Mouse (Mus musculus) heart, postnatal 25 days (tissue): ENCODE measurements around the gene Hnrnpc. TPM values are rescaled to one million over a fixed set of nuclear protein-coding genes. Genes with fewer than 3 reads are reported as not detected.
A peak's percentile ranks its signal among the peaks of the same experiment; 100 is the strongest.

Experiments used
- DNase-seq: peaks from one replicate; pipeline ENCODE4 v3.0.0; 2022; ENCODE audit warnings: low spot score
- intact Hi-C: fragments of 180-260 bp; cut with DNase I; formaldehyde crosslinking; loops from one replicate; pipeline ENCODE4 v1.15.1; 2025
- total RNA-seq, 2 experiments: library from RNA; stranded (reverse); gene quantifications; 2 replicates each; pipeline ENCODE4 v1.2.3; 2021

The Hnrnpc gene
- total RNA-seq, result 100 to 1,000 TPM; 132 to 147 TPM

DNA sequence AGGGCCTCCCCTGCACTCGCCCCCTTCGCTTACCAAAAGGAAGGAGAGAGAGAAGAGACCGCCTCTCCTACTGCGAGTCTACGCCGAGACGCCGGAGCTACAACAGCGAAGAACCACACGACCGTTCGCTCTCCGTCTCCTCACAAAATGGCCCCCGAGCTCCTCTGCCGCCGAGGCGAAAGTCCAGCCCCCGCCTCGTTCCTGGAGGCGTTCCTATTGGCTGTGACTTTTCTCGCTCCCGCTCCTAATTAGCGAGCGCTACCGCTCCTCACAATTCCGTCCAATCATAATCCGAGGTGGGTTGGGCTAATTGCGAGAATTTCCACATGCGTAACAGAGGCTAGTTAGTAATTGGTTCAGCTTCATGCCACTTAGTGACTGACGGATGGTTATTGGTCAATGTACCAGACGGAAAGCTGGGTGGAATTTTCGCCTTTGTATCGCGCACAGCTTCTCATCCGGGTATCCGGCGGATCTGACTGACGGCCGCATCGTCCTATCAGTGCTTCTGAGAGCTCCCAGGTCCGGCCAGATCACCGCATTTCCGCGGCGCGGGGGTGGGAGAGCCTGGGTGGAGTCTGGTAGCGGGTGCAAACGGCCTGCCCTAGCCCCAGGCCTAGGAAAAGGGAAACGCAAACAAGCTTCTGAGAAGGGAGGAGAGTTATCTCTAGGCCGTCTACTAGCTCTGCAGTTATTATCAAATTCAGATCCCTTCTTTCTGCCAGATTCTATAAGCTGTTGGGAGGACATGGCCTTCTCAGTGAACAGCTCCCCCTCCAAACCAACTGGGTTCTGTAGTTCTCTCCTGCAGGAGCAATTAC is at the start of gene Hnrnpc:
Gene Hnrnpc (minus strand): TSS at position 173 of the 821 bp plus-strand sequence.
- intact Hi-C loops, result loop anchor here (2.0 to 5.0 kb wide), 2 partner anchors 15 to 82 kb away; partner anchors contain the start of gene Zfp219
- DNase-seq, result peak; percentile 100

DNA sequence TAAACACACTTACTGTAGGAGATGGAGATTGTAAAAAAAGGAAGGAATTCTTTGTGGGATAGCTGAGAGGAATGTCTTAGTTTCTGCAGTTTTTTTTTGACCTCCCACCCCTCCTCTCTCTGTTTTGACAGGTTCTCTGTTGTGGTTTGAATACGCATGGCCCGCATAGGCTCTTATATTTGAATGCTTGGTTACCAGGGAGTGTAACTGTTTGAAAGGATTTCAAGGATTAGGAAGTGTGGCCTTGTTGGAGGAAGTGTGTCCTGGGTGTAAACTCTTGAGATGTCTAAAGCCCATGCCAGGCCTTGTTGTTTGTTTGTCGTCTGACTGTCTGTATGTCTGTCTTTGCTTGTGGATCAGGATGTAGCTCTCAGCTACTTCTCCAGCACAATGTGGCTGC is 48.8 kb upstream of the Hnrnpc start:
- intact Hi-C loops, result no loop called here
- DNase-seq, result no peak

DNA sequence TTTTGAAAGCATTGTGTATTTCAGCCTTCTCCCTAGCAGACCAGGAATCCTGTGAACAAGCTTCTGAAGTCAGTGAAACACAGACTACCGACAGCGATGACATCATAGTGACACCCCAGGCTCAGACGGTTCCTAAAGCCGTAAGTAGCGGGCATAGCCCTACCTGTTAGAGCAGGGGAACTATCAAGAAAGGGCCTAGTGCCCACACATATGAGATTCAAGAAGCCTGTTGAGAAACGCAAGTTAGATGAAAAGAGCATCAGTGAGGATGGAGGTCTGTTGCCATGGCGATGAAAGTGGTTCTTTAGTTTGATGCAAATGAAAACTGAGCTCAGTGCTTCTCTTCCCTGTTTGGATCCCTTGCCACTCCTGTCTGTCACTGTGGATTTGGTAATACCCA is 48.4 kb upstream of the Hnrnpc start:
- intact Hi-C loops, result no loop called here
- DNase-seq, result no peak

DNA sequence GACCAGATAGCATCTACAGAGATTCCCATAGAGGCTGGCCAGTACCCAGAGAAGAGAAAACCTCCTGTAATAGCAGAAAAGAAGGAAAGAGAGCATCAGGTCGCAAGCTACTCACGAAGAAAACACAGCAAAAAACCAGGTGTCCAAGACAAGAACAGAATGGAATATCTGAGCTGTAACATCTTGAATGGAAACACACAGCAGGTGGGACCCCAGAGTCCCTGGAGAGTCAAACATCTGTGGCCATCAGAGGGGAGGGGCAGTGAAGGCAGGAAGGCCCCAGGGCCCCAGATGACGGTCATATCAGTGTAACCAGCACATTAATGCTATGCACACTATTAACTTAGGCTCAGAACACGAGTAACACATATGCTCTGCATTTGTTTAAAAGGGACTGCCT is 46.1 kb upstream of the Hnrnpc start:
- intact Hi-C loops, result no loop called here
- no peak for DNase-seq

DNA sequence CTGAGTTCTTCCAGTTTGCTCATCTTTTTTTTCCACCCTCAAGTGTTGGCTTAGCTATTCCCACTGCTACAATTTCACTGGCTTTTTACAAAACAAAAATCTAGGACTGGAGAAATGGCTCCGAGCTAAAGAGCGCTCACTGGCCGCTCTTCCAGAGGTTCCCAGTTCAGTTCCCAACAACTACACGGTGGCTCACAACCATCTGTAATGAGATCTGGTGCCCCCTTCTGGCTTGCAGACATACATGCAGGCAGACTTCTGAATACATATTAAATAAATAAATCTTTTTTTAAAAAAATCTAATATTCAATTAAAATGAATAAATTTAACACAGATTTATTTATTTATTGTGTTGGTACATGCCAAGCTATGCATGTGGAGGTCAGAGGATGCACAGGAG is 42.7 kb upstream of the Hnrnpc start:
- no peak for DNase-seq
- intact Hi-C loops, result no loop called here

DNA sequence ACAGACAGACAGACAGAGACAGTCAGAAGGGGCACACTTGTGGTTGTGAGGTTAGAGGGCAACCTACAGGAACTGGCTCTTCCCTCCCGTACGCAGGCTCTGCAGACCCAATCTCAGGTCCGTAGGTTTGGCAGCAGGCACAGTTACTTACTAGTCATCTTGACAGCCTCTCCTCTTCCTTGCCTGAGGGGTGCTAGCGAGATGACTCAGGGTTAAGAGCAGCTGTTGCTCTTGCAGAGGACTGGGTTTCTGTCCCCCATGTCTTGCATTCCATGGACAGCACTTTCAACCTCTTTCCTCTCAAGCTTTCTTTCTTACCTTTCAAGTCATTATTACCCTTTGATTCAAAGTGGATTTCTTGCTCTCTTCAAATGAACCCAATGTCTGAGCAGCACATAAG is 40.3 kb upstream of the Hnrnpc start:
- intact Hi-C loops, result no loop called here
- no peak for DNase-seq

DNA sequence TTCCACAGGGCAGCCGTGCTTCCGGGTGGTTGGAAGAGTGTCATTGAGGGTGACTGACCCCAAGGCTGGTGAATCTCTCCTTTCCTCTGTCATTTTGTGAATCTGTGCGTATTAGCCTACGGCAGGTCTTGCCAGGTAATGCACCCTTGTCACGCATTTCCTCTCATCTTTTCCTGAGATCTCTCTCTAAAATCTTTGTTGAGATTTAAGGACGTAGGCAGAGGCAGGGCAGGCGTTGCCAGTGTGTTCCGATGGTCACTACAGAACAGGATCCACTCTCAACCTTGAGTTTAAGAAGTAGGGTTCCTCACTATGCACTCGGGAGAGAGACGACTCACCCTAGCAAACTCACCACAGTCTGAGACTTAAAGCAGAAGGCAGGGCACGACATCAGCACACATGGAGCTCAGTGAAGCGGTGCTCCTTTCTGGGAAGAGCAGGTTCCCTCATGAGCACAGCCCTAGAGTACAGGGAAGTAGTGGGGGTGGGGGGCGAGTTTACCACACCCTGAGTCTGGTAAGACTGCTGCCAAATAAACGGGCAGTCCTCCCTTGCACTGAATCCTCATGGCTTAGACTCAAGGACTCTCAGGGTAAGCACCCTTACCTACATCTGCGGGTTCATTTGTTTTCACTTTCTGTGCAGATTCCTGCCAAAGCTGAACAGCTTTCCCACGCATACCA is 37.8 kb upstream of the Hnrnpc start:
- DNase-seq, result no peak
- intact Hi-C loops, result no loop called here

DNA sequence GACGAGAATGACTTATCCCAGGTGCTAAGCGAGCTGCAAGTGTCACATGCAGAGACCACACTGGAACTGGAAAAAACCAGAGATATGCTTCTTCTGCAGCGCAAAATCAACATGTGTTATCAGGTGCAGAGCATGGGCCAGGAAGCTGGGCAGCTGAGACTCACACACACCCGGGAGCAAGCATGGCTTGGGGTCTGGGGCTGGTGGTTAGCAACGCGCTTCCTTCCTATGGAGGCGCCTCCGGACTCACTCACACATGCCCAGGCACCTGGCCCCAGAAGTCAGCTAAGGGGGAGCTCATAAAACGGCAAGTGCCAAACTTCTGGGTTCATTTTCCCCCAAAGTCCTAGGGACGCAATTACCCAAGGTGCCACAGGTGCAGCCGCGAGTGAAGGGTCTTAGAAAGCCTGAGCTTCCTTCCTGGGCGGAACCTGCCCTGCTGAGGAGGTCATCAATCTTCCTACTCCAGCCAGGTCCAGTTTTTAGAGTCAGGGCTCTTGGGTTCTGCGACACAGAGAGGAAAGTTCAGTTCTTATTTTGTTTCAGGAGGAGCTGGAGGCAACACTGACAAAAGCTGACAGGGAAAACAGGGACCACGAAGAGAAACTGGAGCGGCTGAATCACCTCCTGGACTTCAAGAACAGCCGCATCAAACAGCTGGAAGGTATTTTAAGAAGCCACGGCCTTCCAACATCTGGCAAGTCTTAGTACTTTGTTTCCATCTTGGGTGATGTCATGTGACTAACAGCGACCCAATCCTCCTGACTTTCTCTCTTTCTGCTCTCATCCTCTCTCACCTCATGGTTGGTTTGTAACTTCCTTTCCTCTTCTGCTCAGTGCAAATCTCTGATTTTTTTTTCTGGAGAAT is 37.0 kb upstream of the Hnrnpc start:
- no peak for DNase-seq
- intact Hi-C loops, result no loop called here

DNA sequence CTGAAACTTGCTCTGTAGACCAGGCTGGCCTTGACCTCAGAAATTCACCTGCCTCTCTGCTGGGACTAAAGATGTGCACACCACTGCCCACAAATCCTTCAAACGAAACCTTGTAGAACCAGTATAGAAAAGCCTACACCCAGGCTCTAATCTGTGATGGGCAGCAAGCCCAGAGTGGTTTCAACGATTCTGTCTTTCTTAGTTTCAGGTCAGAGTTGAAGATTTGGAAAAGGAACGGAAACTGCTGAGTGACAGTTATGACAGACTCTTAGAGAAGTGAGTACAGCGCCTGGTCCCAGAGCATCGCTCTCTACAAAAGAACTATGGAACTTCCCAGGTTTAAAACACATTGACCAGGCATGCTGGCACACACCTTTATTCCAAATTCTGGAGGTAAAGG is 29.8 kb upstream of the Hnrnpc start:
- no peak for DNase-seq
- intact Hi-C loops, result no loop called here

DNA sequence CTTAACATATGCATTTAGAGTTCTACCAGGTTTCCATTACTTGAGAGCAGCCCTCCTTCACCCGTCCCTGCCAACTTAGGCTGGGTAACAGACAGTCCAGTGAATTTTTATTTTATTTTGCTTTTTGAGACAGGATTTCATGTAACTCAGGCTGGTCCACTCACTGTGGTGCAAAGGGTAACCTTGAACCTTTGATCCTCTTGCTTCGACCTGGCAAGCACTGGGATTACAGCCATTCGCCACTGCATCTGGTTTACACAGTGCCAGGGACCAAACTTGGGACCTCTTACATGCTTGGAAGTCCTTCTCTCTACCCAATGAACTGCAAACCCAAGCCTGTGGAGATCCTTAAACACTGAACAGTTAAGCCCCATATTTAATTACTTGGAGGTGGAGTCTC is 20.8 kb upstream of the Hnrnpc start:
- intact Hi-C loops, result loop anchor here (2.0 to 5.0 kb wide), 2 partner anchors 72 to 213 kb away; partner anchors contain the start of gene Supt16
- DNase-seq, result no peak

DNA sequence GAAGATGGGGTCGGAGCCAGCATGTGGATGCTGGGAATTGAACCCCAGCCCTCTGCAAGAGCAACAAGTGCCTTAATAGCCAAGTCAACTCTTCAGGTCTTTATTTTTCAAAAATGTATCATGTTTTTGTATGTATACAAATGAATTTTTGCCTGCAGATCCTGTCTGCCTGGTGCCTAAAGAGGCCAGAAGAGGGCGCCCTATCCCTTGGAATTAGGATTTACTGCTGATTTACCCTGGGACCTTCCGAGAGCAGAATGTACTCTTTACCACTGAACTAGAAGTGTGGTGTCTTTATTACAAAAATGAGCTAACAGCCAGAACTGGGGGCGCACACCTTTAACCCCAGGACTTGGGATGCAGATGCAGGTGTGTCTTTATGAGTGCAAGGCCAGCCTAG is 20.1 kb upstream of the Hnrnpc start:
- DNase-seq, result no peak
- intact Hi-C loops, result loop anchor here (2.0 to 5.0 kb wide), 2 partner anchors 73 to 213 kb away; partner anchors contain the start of gene Supt16

DNA sequence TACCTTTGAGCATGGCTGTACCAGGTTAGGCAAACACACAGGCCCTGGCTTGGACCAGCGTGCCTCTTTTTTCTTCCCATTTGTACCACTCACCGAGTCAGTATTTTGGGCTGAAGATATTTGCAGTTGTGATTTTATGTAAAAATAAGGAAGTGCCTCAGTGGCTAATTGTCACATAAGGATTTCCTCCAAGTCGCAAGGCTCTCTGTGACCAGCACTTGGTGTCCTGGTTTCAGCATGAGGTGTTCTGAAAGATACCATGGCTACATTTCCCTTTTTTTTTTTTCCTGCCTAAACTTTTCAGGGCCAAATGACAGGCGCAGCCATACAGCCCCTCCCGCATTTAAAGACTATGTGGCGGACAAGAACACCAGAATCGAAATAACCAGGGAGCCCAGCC is 16.3 kb upstream of the Hnrnpc start:
- intact Hi-C loops, result loop anchor here (5.0 kb wide), 1 partner anchor 217 kb away; no protein-coding TSS in a partner anchor
- no peak for DNase-seq

DNA sequence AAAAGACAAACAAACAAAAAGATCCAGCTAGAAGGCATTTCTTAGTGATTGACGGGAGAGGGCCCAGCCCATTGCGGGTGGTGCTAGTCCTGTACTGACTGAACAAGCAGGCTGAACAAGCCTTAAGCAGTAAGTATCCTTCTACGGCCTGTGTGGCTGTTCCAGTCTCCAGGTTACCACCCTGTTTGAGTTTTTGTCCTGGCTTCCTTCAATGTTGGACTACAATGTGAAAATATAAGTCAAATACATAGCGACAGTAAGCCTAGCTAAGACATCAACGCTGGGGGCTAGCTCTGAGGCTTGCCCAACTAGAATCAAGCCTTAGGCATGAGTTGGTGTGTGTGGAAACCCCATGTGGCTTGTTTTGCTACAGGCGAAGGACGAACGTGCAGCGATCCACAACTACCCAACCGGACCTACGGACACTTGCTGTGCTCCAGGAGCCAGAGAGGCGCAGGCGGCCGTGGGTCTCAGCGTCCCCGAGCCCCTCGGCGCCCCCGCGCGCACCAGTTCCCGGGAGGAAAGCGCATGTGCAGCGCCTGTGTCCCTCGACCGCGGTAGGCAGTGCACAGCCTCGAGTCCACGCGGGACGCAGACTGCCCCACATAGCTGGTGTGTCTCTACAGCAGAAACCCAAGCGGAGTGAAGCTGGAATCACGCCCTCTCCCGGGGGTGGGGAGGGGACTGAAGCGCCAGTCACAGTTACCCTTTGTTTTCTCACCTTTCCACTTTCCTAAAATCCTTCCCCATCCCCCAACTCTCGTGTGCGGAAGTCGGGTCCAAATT is 15.2 kb upstream of the Hnrnpc start:
- no peak for DNase-seq
- intact Hi-C loops, result loop anchor here (2.0 kb wide), 1 partner anchor 14 kb away; the partner anchor contains the start of gene Hnrnpc

DNA sequence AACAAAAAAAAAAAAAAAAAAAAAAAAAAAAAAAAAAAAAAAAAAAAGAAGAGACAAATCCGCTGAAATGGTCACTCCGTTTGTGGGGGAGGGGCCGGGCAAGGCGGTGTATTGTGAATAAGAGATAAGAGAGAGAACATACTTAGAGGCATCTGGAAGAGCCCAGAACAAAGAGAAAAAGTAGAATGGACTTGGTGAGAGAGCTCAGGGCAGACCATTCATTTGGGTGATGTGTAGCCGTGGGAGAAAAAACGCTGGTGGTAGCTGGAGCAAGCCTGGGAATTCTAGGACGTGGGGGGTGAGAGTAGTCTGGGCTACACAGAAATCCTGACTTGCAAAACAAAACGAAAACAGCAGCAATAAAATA is 14.6 kb upstream of the Hnrnpc start:
- no peak for DNase-seq
- intact Hi-C loops, result loop anchor here (2.0 kb wide), 1 partner anchor 14 kb away; the partner anchor contains the start of gene Hnrnpc

DNA sequence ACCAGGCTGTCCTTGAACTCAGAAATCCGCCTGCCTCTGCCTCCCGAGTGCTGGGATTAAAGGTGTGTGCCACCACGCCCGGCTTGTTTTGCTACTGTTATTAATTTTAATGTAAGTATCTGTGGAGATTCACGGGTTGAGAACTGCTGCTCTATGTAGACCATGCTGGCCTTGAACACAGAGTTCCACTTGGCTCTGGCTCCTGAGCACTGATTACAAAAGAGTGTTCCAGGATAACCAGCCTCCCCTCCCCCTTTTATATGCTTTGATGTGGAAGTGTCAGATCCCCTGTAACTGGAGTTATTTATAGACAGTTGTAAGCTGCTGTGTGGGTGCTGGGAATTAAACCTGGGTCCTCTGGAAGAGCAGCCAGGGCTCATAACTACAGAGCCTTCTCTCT is 13.4 kb upstream of the Hnrnpc start:
- no peak for DNase-seq
- intact Hi-C loops, result no loop called here

DNA sequence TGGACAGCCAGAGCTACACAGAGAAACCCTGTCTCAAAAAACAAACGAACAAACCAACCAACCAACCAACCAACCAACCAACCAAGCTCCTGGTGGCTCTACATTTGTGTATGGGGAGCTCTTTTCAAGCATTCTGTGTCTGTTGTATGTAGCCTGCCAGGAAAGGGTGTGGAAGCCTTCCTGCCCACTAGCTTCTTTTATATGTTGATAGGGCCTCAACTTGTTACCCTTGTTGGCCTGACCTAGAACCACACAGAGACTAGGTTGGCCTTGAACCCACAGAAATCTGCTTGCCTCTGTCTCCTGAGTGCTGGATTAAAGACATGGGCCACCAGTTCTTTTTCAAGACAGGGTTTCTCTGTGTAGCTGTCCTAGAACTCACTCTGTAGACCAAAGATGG is 10.3 kb upstream of the Hnrnpc start:
- DNase-seq, result no peak
- intact Hi-C loops, result no loop called here

DNA sequence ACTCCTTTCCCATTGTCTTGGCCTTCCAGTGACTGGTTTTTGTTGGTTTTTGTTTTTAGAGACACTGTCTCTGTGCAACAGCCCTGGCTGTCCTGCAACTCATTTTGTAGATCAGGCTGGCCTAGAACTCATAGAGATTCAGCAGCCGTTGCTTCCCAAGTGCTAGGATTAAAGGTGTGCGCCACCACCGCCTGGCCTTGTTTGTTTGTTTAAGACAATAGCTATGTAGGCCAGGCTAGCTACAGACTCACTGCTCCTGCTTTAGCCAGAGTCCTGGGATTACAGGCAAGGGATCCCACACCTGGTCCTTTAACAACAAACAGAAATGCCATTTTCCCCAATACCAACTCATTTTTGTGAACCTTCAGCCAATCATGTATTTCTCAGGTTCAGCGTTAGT is 6.5 kb upstream of the Hnrnpc start, which contains the start of gene Rpgrip1:
Gene Rpgrip1 (plus strand): TSS at position 359 of the 400 bp plus-strand sequence.
- DNase-seq, result no peak
- intact Hi-C loops, result no loop called here

DNA sequence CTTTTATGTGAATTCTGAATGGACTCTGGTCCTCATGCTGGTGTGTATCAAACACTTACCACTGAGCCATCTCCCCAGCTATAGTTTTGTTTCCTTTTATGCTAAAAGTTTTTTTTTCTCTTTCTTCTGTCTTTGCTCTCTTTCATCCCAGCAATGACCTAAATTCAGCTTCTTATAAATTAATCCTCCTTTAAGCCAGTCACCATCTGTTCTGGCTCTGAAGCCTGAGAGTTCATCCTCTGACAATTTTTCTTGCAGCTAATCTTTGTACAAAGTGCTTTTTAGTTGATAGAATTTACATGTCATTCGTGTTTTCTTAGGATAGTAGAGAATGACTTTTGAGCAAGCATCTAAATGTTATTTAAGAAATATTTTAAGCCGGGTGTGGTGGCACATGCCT is 4.2 kb upstream of the Hnrnpc start:
- intact Hi-C loops, result loop anchor here (5.0 kb wide), 1 partner anchor 89 kb away; the partner anchor contains the start of gene Supt16

DNA sequence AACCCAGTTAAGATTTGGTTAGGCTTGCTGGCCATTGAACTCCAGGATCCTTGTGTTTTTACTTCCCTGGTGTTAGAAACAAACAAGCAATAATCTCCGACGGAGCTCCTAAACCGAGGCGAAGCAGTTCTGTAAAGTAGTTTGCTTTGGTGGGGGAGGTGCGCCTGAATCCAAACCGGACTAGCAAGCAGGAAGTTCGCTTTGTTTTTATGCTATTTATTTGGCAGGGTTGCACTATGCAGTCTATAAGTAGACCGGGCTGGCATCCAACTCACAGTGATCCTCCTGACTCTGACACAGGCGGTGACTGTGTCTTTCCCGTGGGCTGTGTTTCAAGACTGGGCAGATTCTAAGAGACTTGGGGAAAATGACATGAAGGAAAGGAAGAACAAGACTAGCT is 2.9 kb upstream of the Hnrnpc start:
- intact Hi-C loops, result loop anchor here (5.0 kb wide), 1 partner anchor 91 kb away; the partner anchor contains the start of gene Supt16
- DNase-seq, result peak; percentile 5

More for the DNA sequence above, 4.2 kb upstream of the Hnrnpc start:
- DNase-seq, result no peak
